Mouse (Mus musculus): ENCODE data around the gene Trim71.

The Trim71 gene

DNA sequence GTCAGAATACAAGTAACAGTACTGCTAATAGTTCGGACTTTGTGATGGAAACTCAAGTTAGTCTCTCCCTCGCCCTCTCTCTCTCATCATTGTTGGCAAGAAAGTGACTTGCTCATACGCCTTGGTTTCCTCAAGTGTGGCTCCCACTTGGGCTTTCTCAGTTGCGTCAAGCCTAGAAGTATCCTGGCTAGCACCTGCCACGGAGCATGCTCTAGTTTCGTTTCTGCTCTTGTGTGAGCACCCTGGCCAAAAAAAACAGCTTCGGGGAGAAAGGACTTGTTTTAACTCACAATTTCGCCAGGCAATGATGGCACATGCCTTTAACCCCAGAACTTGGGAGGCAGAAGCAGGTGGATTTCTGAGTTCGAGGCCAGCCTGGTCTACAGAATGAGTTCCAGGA is 87.2 kb downstream of the Trim71 start:
- no peak for DNase-seq

GRCm38 (mm10) chr9:114471892-114472291 is 92.3 kb downstream of the Trim71 start:
- no peak for DNase-seq

GRCm38 (mm10) chr9:114468701-114469100 is 95.5 kb downstream of the Trim71 start:
- no peak for DNase-seq

- no peak for DNase-seq
Observed at GRCm38 (mm10) chr9:114468217-114468616, 96.0 kb downstream of the Trim71 start.

DNA sequence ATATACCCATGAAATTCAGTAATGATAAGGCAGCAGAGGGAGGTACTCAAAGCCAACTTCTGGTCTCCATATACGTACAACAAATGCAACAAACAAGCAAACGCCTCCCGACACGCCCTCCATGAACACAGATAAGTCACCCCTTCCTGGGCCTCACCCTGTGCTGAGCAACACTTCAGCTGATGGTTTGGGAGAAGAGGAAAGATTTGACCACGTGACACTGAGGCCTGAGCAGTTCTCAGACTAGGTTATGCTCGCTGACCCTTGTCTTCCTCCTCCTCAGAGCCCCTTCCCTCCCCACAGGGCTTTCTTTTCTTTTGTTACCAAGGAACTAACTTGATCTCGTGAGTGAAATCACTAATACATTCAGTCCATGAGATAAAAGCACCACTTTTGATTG is 97.3 kb downstream of the Trim71 start:
- DNase-seq, result no peak

DNA sequence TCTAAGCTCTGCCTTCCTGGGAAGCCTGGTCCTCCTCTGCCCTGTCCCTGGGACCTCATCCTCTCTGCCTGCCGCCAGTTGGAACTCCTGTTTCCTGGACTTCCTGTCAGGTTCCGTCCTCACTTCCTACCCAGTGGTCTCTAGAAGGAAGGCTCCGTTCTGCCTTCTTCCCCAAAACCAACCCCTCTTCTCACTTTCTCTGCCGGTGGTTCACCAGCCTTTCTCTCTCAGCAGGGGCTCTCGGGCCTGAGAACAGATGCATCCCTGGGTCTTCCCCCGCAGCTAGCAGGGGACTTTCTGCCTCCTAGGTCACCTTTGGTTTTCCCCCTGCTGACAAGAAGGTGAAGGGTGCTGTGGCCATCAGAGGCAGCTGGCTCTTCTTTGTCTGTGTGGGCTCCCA is 98.7 kb downstream of the Trim71 start:
- no peak for DNase-seq

DNA sequence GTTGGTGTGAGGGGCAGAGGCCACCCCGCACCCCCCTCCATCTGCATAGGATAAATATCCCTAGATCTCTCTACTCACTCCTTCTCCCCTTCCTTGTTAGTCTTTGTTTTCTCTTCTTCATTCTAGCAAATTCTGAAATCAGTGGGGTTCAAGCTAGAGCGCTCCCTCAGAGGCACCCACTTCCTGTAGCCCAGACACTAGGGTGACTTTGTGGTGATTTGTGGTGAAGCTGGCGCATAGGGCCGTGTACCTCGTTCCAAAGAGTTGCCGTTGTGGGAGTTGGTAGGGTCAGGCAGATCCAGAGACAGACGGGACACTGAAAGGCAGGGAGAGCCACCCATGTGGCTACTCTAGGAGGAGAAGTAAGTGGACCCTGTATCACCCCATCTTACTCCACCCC is 101.6 kb downstream of the Trim71 start:
- DNase-seq, result no peak

DNA sequence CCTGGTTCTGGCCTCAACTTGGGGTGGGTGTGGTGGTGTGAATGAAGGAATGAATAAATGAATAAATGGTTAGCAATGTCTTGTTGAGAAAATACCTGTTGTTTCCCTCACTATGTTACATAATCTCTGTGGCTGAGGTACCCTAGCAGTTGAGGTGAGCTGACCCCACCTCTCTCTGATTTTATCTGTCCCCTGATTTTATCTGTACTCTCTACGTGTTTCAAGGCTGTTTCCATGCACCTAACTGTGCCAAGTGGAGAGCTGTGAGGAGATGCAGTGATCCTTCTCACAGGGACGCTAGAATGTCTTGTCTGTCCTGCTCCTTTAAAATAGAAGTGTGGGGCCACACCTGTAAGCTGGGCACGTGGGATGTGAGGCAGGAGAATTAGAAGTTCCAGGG is 105.7 kb downstream of the Trim71 start:
- no peak for DNase-seq
